Mouse (Mus musculus) myocyte (in vitro differentiated cells): ENCODE results near the gene Cyb5b. TPM values are rescaled to one million over a fixed set of nuclear protein-coding genes. Genes with fewer than 3 reads are reported as not detected.

Experiments
- H3K27me3 ChIP-seq: one replicate; pipeline ENCODE4 v1.6.1; 2011; ENCODE audit not compliant: control insufficient read depth, insufficient read depth, insufficient read length
- H3K36me3 ChIP-seq: one replicate; pipeline ENCODE4 v1.6.1; 2011; ENCODE audit not compliant: control insufficient read depth, insufficient read depth
- H3K4me2 ChIP-seq: one replicate; pipeline ENCODE4 v1.6.1; 2011; ENCODE audit warnings: low read depth, control low read depth
- H3K4me3 ChIP-seq: one replicate; pipeline ENCODE4 v1.5.1; 2011; ENCODE audit warnings: mild to moderate bottlenecking, control low read depth, moderate library complexity
- H3K79me2 ChIP-seq: one replicate; pipeline ENCODE4 v1.6.1; 2011; ENCODE audit not compliant: control insufficient read depth, insufficient read depth
- H3ac ChIP-seq: one replicate; pipeline ENCODE4 v1.6.1; 2011; ENCODE audit not compliant: control insufficient read depth, insufficient read length
- CEBPB ChIP-seq: IDR thresholded peaks from 2 replicates; pipeline ENCODE4 v1.6.1; 2011; ENCODE audit warnings: mild to moderate bottlenecking, moderate library complexity; ENCODE audit not compliant: poor library complexity, insufficient read depth, severe bottlenecking
- E2F4 ChIP-seq: IDR thresholded peaks from one replicate; pipeline ENCODE4 v1.6.1; 2011; ENCODE audit warnings: mild to moderate bottlenecking, control low read depth, moderate library complexity; ENCODE audit not compliant: insufficient read depth
- MAX ChIP-seq: IDR thresholded peaks from one replicate; pipeline ENCODE4 v1.6.1; 2011; ENCODE audit warnings: low read depth, mild to moderate bottlenecking, control low read depth
- MYOD1 ChIP-seq, 3 experiments: IDR thresholded peaks; one replicate each; pipeline ENCODE4 v1.6.1; 2011; ENCODE audit warnings: control low read depth in 2 of 3, low read depth in 2 of 3, mild to moderate bottlenecking in 2 of 3, moderate library complexity in 1 of 3; ENCODE audit not compliant: insufficient read length in 2 of 3, control insufficient read depth in 1 of 3
- MYOG ChIP-seq, 3 experiments: IDR thresholded peaks; one replicate each; pipeline ENCODE4 v1.6.1; 2011; ENCODE audit warnings: control low read depth in 2 of 3, low read depth in 2 of 3, mild to moderate bottlenecking in 2 of 3; ENCODE audit not compliant: insufficient read length in 2 of 3, control insufficient read depth in 1 of 3, insufficient read depth in 1 of 3
- POLR2A ChIP-seq: IDR thresholded peaks from one replicate; pipeline ENCODE4 v1.6.1; 2011; ENCODE audit warnings: low read depth, mild to moderate bottlenecking, control low read depth, moderate library complexity; ENCODE audit not compliant: insufficient read length
- POLR2AphosphoS2 ChIP-seq: IDR thresholded peaks from one replicate; pipeline ENCODE4 v1.6.1; 2011; ENCODE audit warnings: low read depth, control low read depth; ENCODE audit not compliant: insufficient read length
- REST ChIP-seq: IDR thresholded peaks from one replicate; pipeline ENCODE4 v1.6.1; 2011; ENCODE audit warnings: mild to moderate bottlenecking, control low read depth, moderate library complexity; ENCODE audit not compliant: insufficient read depth, insufficient read length
- SRF ChIP-seq: IDR thresholded peaks from one replicate; pipeline ENCODE4 v1.6.1; 2011; ENCODE audit warnings: low read depth; ENCODE audit not compliant: control insufficient read depth, insufficient read length
- TCF12 ChIP-seq: IDR thresholded peaks from one replicate; pipeline ENCODE4 v1.6.1; 2011; ENCODE audit warnings: mild to moderate bottlenecking, control low read depth; ENCODE audit not compliant: poor library complexity, insufficient read depth, severe bottlenecking
- TCF3 ChIP-seq: IDR thresholded peaks from one replicate; pipeline ENCODE4 v1.6.1; 2011; ENCODE audit warnings: low read depth, control low read depth; ENCODE audit not compliant: insufficient read length
- USF1 ChIP-seq: IDR thresholded peaks from one replicate; pipeline ENCODE4 v1.6.1; 2011; ENCODE audit warnings: low read depth, mild to moderate bottlenecking, control low read depth, moderate library complexity
- polyA plus RNA-seq: library from polyadenylated mRNA; unstranded; fragments of >200 nt; fragmentation: generic; extraction: Trizol; gene quantifications from one replicate; pipeline ENCODE4 v1.2.1, GENCODE M21; 2012; ENCODE audit warnings: missing spikeins

Cyb5b gene
- polyA plus RNA-seq, 1 experiment: 48.3 TPM

DNA sequence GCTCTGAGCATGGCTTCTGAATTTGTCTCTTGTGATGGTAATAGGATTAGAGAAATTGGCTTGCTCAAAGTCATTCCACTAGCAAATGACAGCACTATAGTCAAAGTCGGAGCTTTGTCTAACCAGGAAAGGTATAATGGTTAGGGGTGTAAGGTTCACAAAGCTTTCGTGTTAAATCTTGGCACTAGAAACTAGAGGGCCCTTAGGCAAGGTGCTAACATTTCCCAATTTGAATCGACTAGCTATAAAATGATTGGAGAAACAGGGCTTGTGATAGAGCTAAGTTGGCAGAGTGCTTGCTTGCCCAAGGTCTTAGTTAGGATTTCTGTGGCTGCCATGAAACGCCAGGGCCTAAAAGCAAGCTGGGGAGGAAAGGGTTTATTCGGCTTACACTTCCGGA lies 20.4 kb upstream of the Cyb5b start:
- TF ChIP-seq SRF (no peak), TCF12 (no peak), CEBPB (no peak), POLR2AphosphoS2 (no peak), USF1 (no peak), E2F4 (no peak), POLR2A (no peak), REST (no peak), TCF3 (no peak), MYOG (IDR thresholded peaks at IDR 0.05; ENCODE audit: control insufficient read depth in 1 of 3, insufficient read depth in 1 of 3, insufficient read length in 2 of 3, low read depth in 2 of 3) (no peak)
- no peak overlapping the region for H3K4me3 ChIP-seq
- no peak overlapping the region for H3ac ChIP-seq
- H3K4me2 ChIP-seq: peak overlapping the region; percentile 52
- no peaks in the 10 kb centered on the region for H3K79me2 ChIP-seq
- H3K27me3 ChIP-seq: no peaks in the 10 kb centered on the region
- H3K36me3 ChIP-seq: no peaks in the 10 kb centered on the region

DNA sequence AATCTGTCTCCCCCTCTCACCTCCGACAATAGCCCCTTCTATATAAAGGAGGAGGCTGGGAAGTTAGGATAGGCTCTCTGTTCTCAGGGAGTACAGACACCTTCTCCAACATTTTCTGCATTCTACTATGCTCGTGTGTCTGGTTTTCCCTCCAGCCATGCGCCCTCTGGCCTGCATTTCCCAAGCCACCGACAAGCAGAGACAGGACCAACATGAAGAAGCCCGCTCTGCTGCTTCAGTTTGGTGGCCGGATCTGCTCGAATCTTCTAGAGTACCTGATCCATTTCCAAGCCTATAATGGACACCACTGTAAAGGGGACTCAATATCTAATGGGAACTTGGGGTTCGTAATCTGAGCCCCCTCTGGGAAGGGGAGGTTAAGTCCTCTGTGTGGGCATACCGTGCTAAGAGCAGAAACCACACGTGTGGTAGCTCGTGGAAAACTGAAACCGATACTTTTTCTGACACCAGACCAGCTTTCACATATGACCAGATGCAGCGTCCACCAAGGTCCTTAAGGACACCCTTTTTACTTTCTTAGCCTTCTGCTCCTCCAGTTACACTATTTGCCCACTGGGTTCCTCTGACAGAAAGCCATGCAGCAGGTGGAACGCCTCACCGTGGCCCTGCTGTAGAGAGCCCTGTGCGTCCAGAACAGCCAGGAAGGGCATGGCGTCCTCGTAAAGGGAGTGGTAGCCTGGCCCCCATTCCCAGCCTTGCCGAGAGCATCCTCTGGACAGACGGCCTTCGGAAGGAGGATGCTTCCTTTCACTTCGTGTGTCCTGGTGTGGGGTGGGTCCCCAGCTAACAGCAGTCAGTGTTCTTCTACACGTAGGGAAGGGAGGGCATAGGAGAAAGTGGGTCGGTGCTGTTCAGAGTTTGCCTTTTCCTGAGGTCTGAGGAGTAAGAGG lies 17.6 kb upstream of the Cyb5b start:
- no peaks in the 10 kb centered on the region for H3K79me2 ChIP-seq
- no peaks in the 10 kb centered on the region for H3K36me3 ChIP-seq
- TF ChIP-seq MYOG (IDR thresholded peaks at IDR 0.05; ENCODE audit: control insufficient read depth in 1 of 3, insufficient read depth in 1 of 3, insufficient read length in 2 of 3, low read depth in 2 of 3) (peak in 1 of 3 experiments; percentile 43), CEBPB (no peak), MYOD1 (IDR thresholded peaks at IDR 0.05; ENCODE audit: control insufficient read depth in 1 of 3, insufficient read length in 2 of 3, low read depth in 2 of 3) (peak in 2 of 3 experiments; percentile 18 to 55), SRF (no peak), POLR2AphosphoS2 (no peak)
- no peak overlapping the region for H3K4me3 ChIP-seq
- no peak overlapping the region for H3ac ChIP-seq
- no peaks in the 10 kb centered on the region for H3K27me3 ChIP-seq
- H3K4me2 ChIP-seq: peak overlapping the region; percentile 68

DNA sequence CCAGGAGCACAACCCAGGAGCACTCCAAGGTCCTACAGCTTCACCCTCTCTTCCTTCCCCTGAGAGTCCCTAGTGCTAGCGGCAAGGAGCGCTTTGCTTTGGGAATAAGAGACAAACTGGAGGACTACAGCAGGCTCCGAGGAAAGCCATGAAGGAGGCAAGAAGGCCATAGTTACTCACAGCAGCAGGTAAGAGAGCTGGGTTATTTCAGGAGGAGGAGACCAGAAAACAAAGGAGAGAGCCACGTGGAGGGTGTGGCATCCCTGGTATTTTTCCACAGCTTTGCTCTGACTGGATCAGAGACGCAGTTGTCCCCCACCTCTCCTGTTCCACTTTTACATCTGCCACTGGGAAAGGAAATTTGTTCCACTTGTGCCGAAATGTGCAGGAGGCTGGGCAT lies 16.6 kb upstream of the Cyb5b start:
- no peak for TF ChIP-seq MYOD1 (IDR thresholded peaks at IDR 0.05; ENCODE audit: control insufficient read depth in 1 of 3, insufficient read length in 2 of 3, low read depth in 2 of 3)
- TF ChIP-seq SRF: no peak
- no peak for TF ChIP-seq CEBPB
- TF ChIP-seq MYOG (IDR thresholded peaks at IDR 0.05; ENCODE audit: control insufficient read depth in 1 of 3, insufficient read depth in 1 of 3, insufficient read length in 2 of 3, low read depth in 2 of 3): no peak
- no peak for TF ChIP-seq POLR2A
- no peak for TF ChIP-seq E2F4
- peak; percentile 75 for TF ChIP-seq USF1
- Histone ChIP-seq H3ac (no peak overlapping the region), H3K36me3 (no peaks in the 10 kb centered on the region), H3K4me2 (peak overlapping the region; percentile 68), H3K79me2 (no peaks in the 10 kb centered on the region), H3K4me3 (no peak overlapping the region), H3K27me3 (no peaks in the 10 kb centered on the region)

DNA sequence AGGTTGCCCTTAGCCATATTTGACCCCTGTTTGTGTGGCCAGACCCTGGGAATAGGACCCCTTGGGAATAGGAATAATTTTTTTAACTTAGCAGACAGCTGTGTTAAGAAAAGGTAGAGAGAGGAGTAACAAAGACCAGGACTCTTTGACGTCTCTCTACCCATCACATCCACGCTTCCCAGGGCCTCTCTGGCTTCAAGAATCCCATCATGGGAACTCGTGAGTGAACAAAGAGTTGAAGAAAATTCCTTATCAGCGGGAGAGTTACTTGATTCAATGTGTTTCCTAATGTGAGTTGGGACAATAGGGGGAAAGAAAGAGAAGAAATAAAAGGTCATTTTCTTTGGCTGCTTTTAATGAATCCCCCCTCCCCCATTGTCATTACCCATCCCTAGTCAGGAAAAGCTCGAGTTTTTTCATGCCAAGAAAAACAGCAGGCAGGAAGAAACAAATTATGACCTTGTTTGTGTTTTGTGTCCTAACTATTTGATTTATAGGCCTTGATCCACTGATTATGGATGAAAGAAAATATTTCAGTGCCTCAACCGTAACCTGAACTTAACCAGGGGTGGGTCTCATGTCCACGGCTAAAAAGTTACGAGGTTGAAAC lies 14.3 kb upstream of the Cyb5b start:
- Histone ChIP-seq H3K79me2 (no peaks in the 10 kb centered on the region), H3K36me3 (no peaks in the 10 kb centered on the region), H3K4me2 (no peak overlapping the region), H3K27me3 (no peaks in the 10 kb centered on the region), H3K4me3 (no peak overlapping the region), H3ac (no peak overlapping the region)
- TF ChIP-seq MYOG (IDR thresholded peaks at IDR 0.05; ENCODE audit: control insufficient read depth in 1 of 3, insufficient read depth in 1 of 3, insufficient read length in 2 of 3, low read depth in 2 of 3) (no peak), POLR2AphosphoS2 (no peak), POLR2A (no peak), TCF12 (no peak), E2F4 (no peak), MAX (no peak), USF1 (no peak), REST (no peak), SRF (no peak), MYOD1 (IDR thresholded peaks at IDR 0.05; ENCODE audit: control insufficient read depth in 1 of 3, insufficient read length in 2 of 3, low read depth in 2 of 3) (no peak), CEBPB (no peak), TCF3 (no peak)

DNA sequence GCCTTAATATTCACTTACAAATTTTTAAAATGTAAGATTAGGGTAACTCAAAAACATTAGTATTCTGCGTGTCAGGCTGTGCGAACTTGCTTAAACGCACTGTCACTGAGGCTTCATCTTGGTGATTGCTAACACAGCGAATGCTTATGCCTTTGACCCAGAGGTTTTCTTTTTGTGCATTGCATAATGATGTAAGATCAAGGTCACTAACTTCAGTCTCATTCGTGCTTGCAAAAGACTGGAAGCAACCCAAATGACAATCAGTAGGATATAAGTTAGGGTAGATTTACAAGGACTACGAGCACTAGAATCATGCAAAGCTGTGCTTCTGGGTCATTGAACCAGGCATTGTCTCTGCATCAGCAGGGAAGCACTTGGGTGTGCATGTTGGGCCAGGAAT lies 12.8 kb upstream of the Cyb5b start:
- Histone ChIP-seq H3K4me3 (no peak overlapping the region), H3K36me3 (no peaks in the 10 kb centered on the region), H3ac (no peak overlapping the region), H3K27me3 (no peaks in the 10 kb centered on the region), H3K4me2 (no peak overlapping the region), H3K79me2 (no peaks in the 10 kb centered on the region)
- TF ChIP-seq MYOD1 (IDR thresholded peaks at IDR 0.05; ENCODE audit: control insufficient read depth in 1 of 3, insufficient read length in 2 of 3, low read depth in 2 of 3) (no peak), MAX (no peak), SRF (no peak), REST (no peak), TCF12 (no peak), POLR2A (no peak), MYOG (IDR thresholded peaks at IDR 0.05; ENCODE audit: control insufficient read depth in 1 of 3, insufficient read depth in 1 of 3, insufficient read length in 2 of 3, low read depth in 2 of 3) (no peak), TCF3 (no peak), USF1 (no peak), E2F4 (no peak), CEBPB (no peak)
